Mouse (Mus musculus) CH12.LX (cell line): ENCODE measurements at regions not wholly inside any gene's neighbourhood (a gene's known extent, or its start where the extent isn't known, plus 50 kb on each side); places are given as distances from the start of the nearest gene placed in this dataset.

Experiments
- DNase-seq: peaks from one replicate; pipeline ENCODE4 v3.0.0-alpha.2; 2013; ENCODE audit errors: extremely low read depth
- H3K27ac ChIP-seq: 2 replicates; pipeline ENCODE4 v1.5.1; 2012; ENCODE audit warnings: low read depth, mild to moderate bottlenecking, control low read depth, moderate library complexity; ENCODE audit not compliant: insufficient read depth
- H3K27me3 ChIP-seq: replicated peaks from 2 replicates; pipeline ENCODE3; 2012; ENCODE audit warnings: inconsistent platforms
- H3K36me3 ChIP-seq, 2 experiments: replicated peaks in 1 of 2; 2 replicates each; pipeline versions ENCODE3 to v1.6.1; 2012; ENCODE audit warnings: inconsistent platforms in 1 of 2, low read length in 1 of 2, mild to moderate bottlenecking in 1 of 2, mixed read lengths in 1 of 2, moderate library complexity in 1 of 2; ENCODE audit not compliant: control insufficient read depth in 1 of 2, insufficient read depth in 1 of 2
- H3K4me1 ChIP-seq, 2 experiments: 2 replicates each; pipeline ENCODE4 v1.6.1; 2012; ENCODE audit warnings: inconsistent platforms in 1 of 2, moderate library complexity in 1 of 2; ENCODE audit not compliant: insufficient read depth in 2 of 2, control insufficient read depth in 1 of 2
- H3K4me2 ChIP-seq: 2 replicates; pipeline ENCODE4 v1.6.1; 2012; ENCODE audit warnings: low read depth, mild to moderate bottlenecking, control low read depth; ENCODE audit not compliant: poor library complexity, insufficient read depth, severe bottlenecking
- H3K4me3 ChIP-seq, 3 experiments: fragments of 150-350 bp in 1 of 3; sonication (generic) in 1 of 3; replicated peaks in 1 of 3; 2 replicates each; pipeline versions ENCODE3 to v1.5.1; 2011 to 2012; ENCODE audit warnings: low read depth in 2 of 3, low read length in 2 of 3, mild to moderate bottlenecking in 2 of 3, moderate library complexity in 2 of 3, control low read depth in 1 of 3, improper control_type of control experiment in 1 of 3, inconsistent platforms in 1 of 3, mixed read lengths in 1 of 3; ENCODE audit not compliant: poor library complexity in 1 of 3
- H3K79me2 ChIP-seq: replicated peaks from 2 replicates; pipeline ENCODE4 v1.6.1; 2012; ENCODE audit warnings: mild to moderate bottlenecking, moderate library complexity; ENCODE audit not compliant: control insufficient read depth, poor library complexity, insufficient read depth, severe bottlenecking; ENCODE audit errors: extremely low read depth
- H3K9ac ChIP-seq: 2 replicates; pipeline ENCODE4 v1.6.1; 2012; ENCODE audit warnings: low read depth, mild to moderate bottlenecking, control low read depth, moderate library complexity; ENCODE audit not compliant: insufficient read depth
- H3K9me3 ChIP-seq: replicated peaks from 2 replicates; pipeline ENCODE3; 2012; ENCODE audit warnings: low read length, inconsistent platforms, mixed read lengths
- BHLHE40 ChIP-seq: IDR thresholded peaks from 2 replicates; pipeline ENCODE4 v1.6.1; 2011; ENCODE audit warnings: mild to moderate bottlenecking, low read depth, low read length, improper control_type of control experiment
- ETS1 ChIP-seq: conservative IDR thresholded peaks from 2 replicates; pipeline ENCODE4 v1.6.1; 2012; ENCODE audit warnings: low read depth, mild to moderate bottlenecking, inconsistent platforms, low read length, improper control_type of control experiment, moderate library complexity
- GABPA ChIP-seq: IDR thresholded peaks from 2 replicates; pipeline ENCODE4 v1.6.1; 2012; ENCODE audit warnings: low read depth, low read length, improper control_type of control experiment, inconsistent platforms; ENCODE audit not compliant: insufficient replicate concordance
- IRF4 ChIP-seq: IDR thresholded peaks from 2 replicates; pipeline ENCODE4 v1.6.1; 2014; ENCODE audit warnings: low read depth, mild to moderate bottlenecking, inconsistent platforms, low read length, improper control_type of control experiment
- JUN ChIP-seq: IDR thresholded peaks from 2 replicates; pipeline ENCODE4 v1.6.1; 2011; ENCODE audit warnings: low read depth, mild to moderate bottlenecking, low read length, improper control_type of control experiment, moderate library complexity; ENCODE audit not compliant: insufficient read depth
- MAFK ChIP-seq: IDR thresholded peaks from 2 replicates; pipeline ENCODE4 v1.6.1; 2011; ENCODE audit warnings: low read length, improper control_type of control experiment; ENCODE audit not compliant: insufficient replicate concordance
- MAX ChIP-seq: IDR thresholded peaks from 2 replicates; pipeline ENCODE4 v1.6.1; 2011; ENCODE audit warnings: low read length, improper control_type of control experiment
- MXI1 ChIP-seq: IDR thresholded peaks from 2 replicates; pipeline ENCODE4 v1.6.1; 2011; ENCODE audit warnings: mild to moderate bottlenecking, low read depth, low read length, improper control_type of control experiment
- MYC ChIP-seq: IDR thresholded peaks from 2 replicates; pipeline ENCODE4 v1.6.1; 2011; ENCODE audit warnings: low read depth, mild to moderate bottlenecking, improper control_type of control experiment, low read length
- NRF1 ChIP-seq: IDR thresholded peaks from 2 replicates; pipeline ENCODE4 v1.6.1; 2014; ENCODE audit warnings: low read depth, mild to moderate bottlenecking, inconsistent platforms, low read length, improper control_type of control experiment, moderate library complexity
- RAD21 ChIP-seq: IDR thresholded peaks from 2 replicates; pipeline ENCODE4 v1.6.1; 2011; ENCODE audit warnings: low read depth, mild to moderate bottlenecking, low read length, improper control_type of control experiment, moderate library complexity
- RCOR1 ChIP-seq: conservative IDR thresholded peaks from 2 replicates; pipeline ENCODE4 v1.6.1; 2012; ENCODE audit warnings: low read depth, mild to moderate bottlenecking, inconsistent platforms, low read length, improper control_type of control experiment
- TBP ChIP-seq: conservative IDR thresholded peaks from 2 replicates; pipeline ENCODE4 v1.6.1; 2011; ENCODE audit warnings: low read depth, low read length, improper control_type of control experiment
- TCF12 ChIP-seq: IDR thresholded peaks from 2 replicates; pipeline ENCODE4 v1.6.1; 2014; ENCODE audit warnings: low read depth, mild to moderate bottlenecking, inconsistent platforms, low read length, improper control_type of control experiment
- UBTF ChIP-seq: IDR thresholded peaks from 2 replicates; pipeline ENCODE4 v1.6.1; 2012; ENCODE audit warnings: low read depth, mild to moderate bottlenecking, inconsistent platforms, low read length, improper control_type of control experiment, moderate library complexity
- ZNF384 ChIP-seq: IDR thresholded peaks from 2 replicates; pipeline ENCODE4 v1.6.1; 2012; ENCODE audit warnings: low read depth, low read length, improper control_type of control experiment, inconsistent platforms
- dilution Hi-C: fragments of 300-500 bp; cut with MboI; formaldehyde crosslinking; loops from 2 replicates; pipeline ENCODE4 v1.14.3; 2020; ENCODE audit warnings: low sequenced_read_pairs; ENCODE audit not compliant: extremely low pct_unique_long_range_greater_than_20kb, extremely low pct_ligation_motif_present
- in situ Hi-C: fragments of 300-500 bp; cut with MboI; formaldehyde crosslinking; loops from 3 replicates; pipeline ENCODE4 v1.14.3; 2019; ENCODE audit warnings: low sequenced_read_pairs, low pct_ligation_motif_present, low pct_unique_long_range_greater_than_20kb, mixed read lengths

GRCm38 (mm10) chr15:85651718-85652420 lies 69.6 kb upstream of the Wnt7b start:
- in situ Hi-C loops (no loop called here), dilution Hi-C loops (no loop called here)
- no peaks in the 10 kb centered on the region for H3K79me2 ChIP-seq
- H3K27me3 ChIP-seq: no peaks in the 10 kb centered on the region
- no peaks in the 10 kb centered on the region for H3K9me3 ChIP-seq
- H3K4me2 ChIP-seq: no peak overlapping the region
- no peak overlapping the region for H3K9ac ChIP-seq
- no peak overlapping the region for H3K27ac ChIP-seq
- H3K36me3 ChIP-seq: no peaks in the 10 kb centered on the region
- H3K4me3 ChIP-seq: no peak overlapping the region
- DNase-seq: no peak
- H3K4me1 ChIP-seq: peaks cover 16 to 23% of the 10 kb centered on the region in 2 experiments
- TF ChIP-seq NRF1 (peak; percentile 29; the same call in 1 of the 2 replicates), TCF12 (no peak)

GRCm38 (mm10) chr15:85652431-85652830 lies 70.2 kb upstream of the Wnt7b start:
- peaks cover 12 to 23% of the 10 kb centered on the region in 2 experiments for H3K4me1 ChIP-seq
- H3K36me3 ChIP-seq: no peaks in the 10 kb centered on the region
- in situ Hi-C loops (no loop called here), dilution Hi-C loops (no loop called here)
- H3K4me2 ChIP-seq: no peak overlapping the region
- TF ChIP-seq ETS1: no peak
- TF ChIP-seq GABPA: no peak
- no peak for TF ChIP-seq ZNF384
- TF ChIP-seq JUN: no peak
- no peak for TF ChIP-seq MYC
- no peak for TF ChIP-seq MAX
- TF ChIP-seq TBP: no peak
- no peak for TF ChIP-seq RCOR1
- no peak for TF ChIP-seq RAD21
- no peak for TF ChIP-seq IRF4
- no peak for TF ChIP-seq BHLHE40
- no peak for TF ChIP-seq MAFK
- no peak for TF ChIP-seq UBTF
- TF ChIP-seq MXI1: no peak
- no peak for DNase-seq
- H3K27me3 ChIP-seq: no peaks in the 10 kb centered on the region
- no peaks in the 10 kb centered on the region for H3K9me3 ChIP-seq
- H3K4me3 ChIP-seq: no peak overlapping the region
- H3K9ac ChIP-seq: no peak overlapping the region
- H3K27ac ChIP-seq: no peak overlapping the region
- H3K79me2 ChIP-seq: no peaks in the 10 kb centered on the region
